Mouse (Mus musculus) kidney, adult 10 weeks (tissue): ENCODE results near the gene Creb5. TPM values are rescaled to one million over a fixed set of nuclear protein-coding genes. Genes with fewer than 3 reads are reported as not detected.

Experiments
- polyA plus RNA-seq: library from polyadenylated mRNA; stranded (reverse); fragments of 350-450 nt; fragmentation: Illumina TruSeq; extraction: RNeasy Lipid Tissue Mini Kit (QIAGEN cat#74804); gene quantifications from one replicate; pipeline ENCODE4 v1.2.3, GENCODE M21; 2014; ENCODE audit warnings: low read depth, low replicate concordance

Creb5 gene
- polyA plus RNA-seq, result 0.57 TPM

GRCm38 (mm10) chr6:53287038-53287561, at the start of gene Creb5:
TSS of gene Creb5 (plus strand) at chr6:53287270.

Other genes starting within 250 kb of the Creb5 start
- 2.3 TPM for gene Jazf1, start 218.6 kb upstream of the Creb5 start, polyA plus RNA-seq